Mouse (Mus musculus) brain, embryonic 14.5 days (tissue): ENCODE measurements around the gene Rasgrf2.

Experiments
- CTCF ChIP-seq: fragments of 200-500 bp; IDR thresholded peaks from 2 replicates; pipeline ENCODE4 v1.5.1; 2012; ENCODE audit warnings: inconsistent platforms, mild to moderate bottlenecking, moderate library complexity, borderline replicate concordance; ENCODE audit not compliant: insufficient read depth, insufficient read length; ENCODE audit errors: extremely low read depth
- POLR2A ChIP-seq: fragments of 200-500 bp; IDR thresholded peaks from 2 replicates; pipeline ENCODE4 v1.6.1; 2012; ENCODE audit warnings: mild to moderate bottlenecking, inconsistent platforms, borderline replicate concordance; ENCODE audit not compliant: poor library complexity, insufficient read depth, insufficient read length, severe bottlenecking; ENCODE audit errors: extremely low read depth

DNA sequence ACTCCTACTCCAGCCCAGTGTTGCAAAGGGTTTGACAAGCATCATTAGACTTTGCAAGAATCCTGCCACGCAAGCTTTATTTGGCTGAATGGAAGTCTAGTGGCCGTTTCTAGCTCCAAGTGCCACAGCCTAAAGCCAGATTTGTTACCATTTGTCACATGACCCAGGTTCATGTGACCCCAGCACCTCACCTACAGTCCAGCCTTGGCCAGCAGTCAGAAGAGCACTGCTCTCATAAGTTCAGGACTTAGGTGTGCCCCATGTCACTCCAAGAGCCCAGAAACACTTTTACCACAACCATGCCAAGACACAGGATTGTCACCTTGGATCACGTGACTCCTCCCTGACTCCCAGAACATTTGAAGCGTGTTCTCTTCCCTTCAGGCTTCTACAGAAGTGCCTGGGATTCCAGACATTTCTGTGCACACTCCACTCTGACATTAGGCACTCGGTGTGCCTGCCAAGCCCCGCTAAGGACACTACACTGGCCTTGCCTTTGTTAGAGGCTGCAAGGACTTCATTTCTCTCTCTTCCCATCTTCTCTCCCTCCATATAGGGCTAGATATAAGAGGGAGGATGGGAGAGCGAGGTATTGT, 257.6 kb downstream of the Rasgrf2 start:
- TF ChIP-seq POLR2A (no peak), CTCF (no peak)
